ENCODE assay signal across 9 mouse cellular contexts in the genomic region with DNA sequence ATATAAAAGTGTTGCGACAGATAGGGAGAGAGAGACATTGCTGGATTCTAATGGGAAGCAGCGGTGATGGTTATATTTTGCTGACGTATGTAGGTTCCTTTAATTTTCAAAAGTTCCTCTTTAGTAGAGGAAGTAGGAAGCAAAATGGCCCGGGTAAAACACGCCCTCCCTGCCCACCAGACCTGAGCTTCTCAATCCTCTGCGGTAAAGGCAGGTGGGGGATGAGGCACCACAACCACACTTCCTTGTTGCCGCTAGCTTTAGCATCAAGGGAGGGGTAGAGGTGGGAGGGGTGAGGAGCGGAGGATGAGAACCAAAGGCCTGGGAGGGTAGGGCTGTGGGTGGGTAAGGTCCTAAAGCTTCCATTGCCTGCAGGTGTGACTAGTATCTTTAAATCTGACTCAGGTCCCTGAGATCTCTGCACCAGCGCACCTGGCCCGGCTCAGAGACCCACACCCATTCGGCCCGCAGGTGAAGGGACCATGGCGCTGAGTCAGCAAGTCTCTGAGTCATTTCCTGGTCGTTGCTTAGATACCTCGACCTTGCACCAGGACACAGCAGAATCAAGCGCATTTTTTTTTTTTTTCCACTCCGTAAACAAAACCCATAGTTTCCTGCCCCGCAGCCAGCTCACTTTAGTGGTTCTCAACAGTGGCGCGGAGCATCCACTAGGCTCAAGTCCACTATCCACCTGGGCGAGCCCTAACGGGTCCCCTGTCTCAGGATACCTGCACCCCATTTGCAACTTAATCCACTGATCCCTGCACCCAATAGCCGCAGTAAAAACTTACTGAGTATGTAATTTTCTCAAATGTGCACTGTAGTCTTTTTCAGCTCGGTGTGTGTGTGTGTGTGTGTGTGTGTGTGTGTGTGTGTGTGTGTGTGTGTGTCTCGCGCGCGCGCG. TPM values are rescaled to one million over a fixed set of nuclear protein-coding genes. Genes with fewer than 3 reads are reported as not detected.
A peak's percentile ranks its signal among the peaks of the same experiment; 100 is the strongest.
DNase-seq lines count a peak whose midpoint lies in the region; ATAC-seq and TF ChIP-seq lines count a peak whose summit lies in the region.
"Had no signal": no experiment of that assay in that cellular context is flagged by ENCODE, and none has a peak within 500 bp of the region (broad histone marks: within the 10 kb centered on the region; RNA-seq: fewer than 3 reads in every experiment).

No protein-coding gene starts in this region.

- H3K4me1 ChIP-seq in embryonic facial prominence, embryonic 13.5 days: 0 out of 2 replicates have a peak, but pooled peaks cover 4% of the 10 kb centered on the region
- H3K4me1 ChIP-seq in lung, adult 2 months (ENCODE audit: control insufficient read depth, insufficient read depth, low read length): no peaks in the 10 kb centered on the region
- H3K4me1 ChIP-seq in stomach, embryonic 14.5 days (ENCODE audit: control insufficient read depth, insufficient read depth, low read length): no peaks in the 10 kb centered on the region

- peak; percentile 23 for DNase-seq in ovary, adult 18-20 months (ENCODE audit: low spot score)
- no peak for DNase-seq in ovary, postnatal 14 days (ENCODE audit: low spot score)
- peak; percentile 35 for DNase-seq in kidney, adult 18-20 months
- peak; percentile 60 for DNase-seq in lung, adult 2 months
- no peak for DNase-seq in cerebellum, postnatal 36 days
- DNase-seq in right cerebral cortex, postnatal 4 days: no peak

- H3K4me3 ChIP-seq in embryonic facial prominence, embryonic 13.5 days: peak overlapping the region; percentile 7; the same call in 1 of the 2 replicates
- peak overlapping the region; percentile 35 for H3K4me3 ChIP-seq in lung, adult 2 months (replicated peaks; ENCODE audit: extremely low read depth, low read depth, low read length)
- H3K4me3 ChIP-seq in stomach, embryonic 14.5 days (ENCODE audit: low read depth, low read length): no peak overlapping the region

- no peaks in the 10 kb centered on the region for H3K27me3 ChIP-seq in embryonic facial prominence, embryonic 13.5 days
- H3K27me3 ChIP-seq in stomach, embryonic 14.5 days (ENCODE audit: control insufficient read depth, insufficient read depth, low read length): no peaks in the 10 kb centered on the region

- peak overlapping the region; percentile 50 for H3K4me2 ChIP-seq in embryonic facial prominence, embryonic 13.5 days
- H3K4me2 ChIP-seq in stomach, embryonic 14.5 days (replicated peaks; ENCODE audit: low read depth, low read length): peak overlapping the region; percentile 18; the same call in 1 of the 2 replicates

- no peaks in the 10 kb centered on the region for H3K9me3 ChIP-seq in embryonic facial prominence, embryonic 13.5 days
- no peaks in the 10 kb centered on the region for H3K9me3 ChIP-seq in stomach, embryonic 14.5 days (ENCODE audit: control insufficient read depth, low read depth, low read length)

- peak overlapping the region; percentile 71 for H3K27ac ChIP-seq in embryonic facial prominence, embryonic 13.5 days
- H3K27ac ChIP-seq in stomach, embryonic 14.5 days (ENCODE audit: low read length): peak overlapping the region; percentile 82

- WGBS in embryonic facial prominence, embryonic 13.5 days: 29% methylated on average over 30 of the region's 30 CpGs
- 26% methylated on average over 30 of the region's 30 CpGs for WGBS in lung, adult 2 months
- WGBS in stomach, embryonic 14.5 days: 29% methylated on average over 30 of the region's 30 CpGs

- no peaks in the 10 kb centered on the region for H3K36me3 ChIP-seq in embryonic facial prominence, embryonic 13.5 days
- no peaks in the 10 kb centered on the region for H3K36me3 ChIP-seq in stomach, embryonic 14.5 days (ENCODE audit: control insufficient read depth, insufficient read depth, low read length)

- TF ChIP-seq CTCF in lung, adult 2 months (IDR thresholded peaks at IDR 0.05; ENCODE audit: insufficient read depth, low read length): no peak

- TF ChIP-seq POLR2A in lung, adult 2 months (IDR thresholded peaks at IDR 0.05; ENCODE audit: borderline replicate concordance, extremely low read depth, low read depth, low read length): peak; percentile 22; the same call in 1 of the 2 replicates

- peak; percentile 44 for ATAC-seq in embryonic facial prominence, embryonic 13.5 days (ENCODE audit: insufficient number of reproducible peaks, insufficient read depth, low FRiP score, low TSS enrichment, low read depth)
- ATAC-seq in stomach, embryonic 14.5 days (ENCODE audit: insufficient number of reproducible peaks, insufficient read depth, low FRiP score, low read depth): peak; percentile 93

- no peak overlapping the region for H3K9ac ChIP-seq in embryonic facial prominence, embryonic 13.5 days
- H3K9ac ChIP-seq in stomach, embryonic 14.5 days (replicated peaks; ENCODE audit: low read depth, low read length): no peak overlapping the region

RNA-seq across cellular contexts. Expression of a gene that starts 14.1 kb away (rescaled TPM):
- 1,381 and 1,392 TPM in 2 replicates for polyA plus RNA-seq in embryonic facial prominence, embryonic 13.5 days (2015; fragmentation: Nextera tagmentation; extraction: Ambion mirVana)
- 232 and 357 TPM in 2 replicates for polyA plus RNA-seq in lung, adult 2 months (2012; rRNA removed)
- polyA plus RNA-seq in stomach, embryonic 14.5 days (2014; fragmentation: Nextera tagmentation; extraction: Ambion mirVana): 1,750 and 1,785 TPM in 2 replicates

RNA-seq across cellular contexts. Expression of a gene that starts 37.7 kb away (rescaled TPM):
- polyA plus RNA-seq in embryonic facial prominence, embryonic 13.5 days (2015; fragmentation: Nextera tagmentation; extraction: Ambion mirVana): not detected in 2 replicates
- not detected in 2 replicates for polyA plus RNA-seq in lung, adult 2 months (2012; rRNA removed)
- not detected in 2 replicates for polyA plus RNA-seq in stomach, embryonic 14.5 days (2014; fragmentation: Nextera tagmentation; extraction: Ambion mirVana)
- polyA plus RNA-seq: cortical plate, adult 2 months had no signal

RNA-seq across cellular contexts. Expression of a gene that starts 48.7 kb away (rescaled TPM):
- polyA plus RNA-seq in embryonic facial prominence, embryonic 13.5 days (2015; fragmentation: Nextera tagmentation; extraction: Ambion mirVana): 507 and 556 TPM in 2 replicates
- 61.1 and 79.5 TPM in 2 replicates for polyA plus RNA-seq in lung, adult 2 months (2012; rRNA removed)
- polyA plus RNA-seq in stomach, embryonic 14.5 days (2014; fragmentation: Nextera tagmentation; extraction: Ambion mirVana): 430 TPM in 2 replicates

Comparison
In these comparisons a context has a peak if more than half of its experiments do, and no peak if none do; other contexts are left out.
1. DNase-seq: peak in ovary, adult 18-20 months (single experiment), kidney, adult 18-20 months (single experiment) and lung, adult 2 months (single experiment); none in ovary, postnatal 14 days (single experiment), cerebellum, postnatal 36 days (0 of 2) and right cerebral cortex, postnatal 4 days (single experiment).